Mouse (Mus musculus): ENCODE results near the gene Padi6.

The Padi6 gene

DNA sequence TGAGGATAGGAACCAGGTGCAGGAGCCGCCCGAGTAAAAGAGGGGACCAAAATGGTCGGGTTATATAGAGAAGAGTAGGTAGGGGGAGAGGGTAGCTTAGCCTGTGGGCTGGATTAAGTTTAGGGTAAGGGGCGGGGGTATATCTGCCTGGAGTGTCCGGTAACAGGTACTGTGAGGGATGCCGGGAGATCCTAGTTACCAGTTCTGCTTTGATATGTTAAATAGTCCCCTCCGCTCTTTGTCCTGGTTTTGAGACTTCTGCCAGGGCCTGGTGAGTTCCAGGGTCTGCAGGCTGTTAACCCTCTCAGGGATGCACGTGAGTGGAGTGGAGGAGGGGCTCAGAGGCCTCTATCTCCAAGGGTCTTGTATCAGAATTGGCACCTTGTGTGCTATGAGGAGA, 38.8 kb downstream of the Padi6 start:
- no peak for DNase-seq

DNA sequence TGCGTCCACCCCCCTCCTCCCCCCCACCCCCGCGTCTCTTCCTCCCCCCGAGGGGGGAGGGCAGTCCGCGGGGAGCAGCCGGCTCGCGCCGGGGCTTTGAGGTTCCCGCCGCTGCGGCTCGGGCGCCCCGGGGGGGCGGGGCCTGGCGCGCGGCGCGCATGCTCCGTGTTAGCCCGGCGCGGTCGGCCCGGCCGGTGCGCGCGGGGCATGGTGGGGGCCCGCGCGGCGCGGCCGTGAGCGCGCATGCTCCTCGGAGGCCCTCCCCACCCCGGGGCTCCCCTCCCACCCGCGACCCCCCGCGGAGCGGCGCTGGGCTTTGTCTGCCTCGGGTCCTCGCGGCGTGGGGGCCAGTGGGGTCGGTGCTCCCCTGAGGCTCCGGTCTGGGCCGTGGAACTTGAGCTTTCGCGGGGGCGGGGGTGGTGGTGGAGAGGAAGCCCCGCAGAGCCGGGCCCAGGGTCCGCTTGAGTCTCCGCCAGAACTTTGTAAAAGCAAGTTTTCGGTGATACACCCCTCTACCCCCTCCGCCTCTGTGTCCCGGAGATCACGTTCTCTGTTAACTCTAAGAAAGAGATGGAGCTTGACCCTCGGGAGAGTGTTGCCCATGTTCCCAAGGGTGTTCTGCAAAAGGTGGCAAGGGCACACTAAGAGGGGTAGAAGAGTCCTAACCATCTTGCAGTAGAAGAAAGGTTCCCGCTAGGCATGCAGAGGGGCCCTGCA, 39.7 kb downstream of the Padi6 start:
- DNase-seq: peak; percentile 93

DNA sequence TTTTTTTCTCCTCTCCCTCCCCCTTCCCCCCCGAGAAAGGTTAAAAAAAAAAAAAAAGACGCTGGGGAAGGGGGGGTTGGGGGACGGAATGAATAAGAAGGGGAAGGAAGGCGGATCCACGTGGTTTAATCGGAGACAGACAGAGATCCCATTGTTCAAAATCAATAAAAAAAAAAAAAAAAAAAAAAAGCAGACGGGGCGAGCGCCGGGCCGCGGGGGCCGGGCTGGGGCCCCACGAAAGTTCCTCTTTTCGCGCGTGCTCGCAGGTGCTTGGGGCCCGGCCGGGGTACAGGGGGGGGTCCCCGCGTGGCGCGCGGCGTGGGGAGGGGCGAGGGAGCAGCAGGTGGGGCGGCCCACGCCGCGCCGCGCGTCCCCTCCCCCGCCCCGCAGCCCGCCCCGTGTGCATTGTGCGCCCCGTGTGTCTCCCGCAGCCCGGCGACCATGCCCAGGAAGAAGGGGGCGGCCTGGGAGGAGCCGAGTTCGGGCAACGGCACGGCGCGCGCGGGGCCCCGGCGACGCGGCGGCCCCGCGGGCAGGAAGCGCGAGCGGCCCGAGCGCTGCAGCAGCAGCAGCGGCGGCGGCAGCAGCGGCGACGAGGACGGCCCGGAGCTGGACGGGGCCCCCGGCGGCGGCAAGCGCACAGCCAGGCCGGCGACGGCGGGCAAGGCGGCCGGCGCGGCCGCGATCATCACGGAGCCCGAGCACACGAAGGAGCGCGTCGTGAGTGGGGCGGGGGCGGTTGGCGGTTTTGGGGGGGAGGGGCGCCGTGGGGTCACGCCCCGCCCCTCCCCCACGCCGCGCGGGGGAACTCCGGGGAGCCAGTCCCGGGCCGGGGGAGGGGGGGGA, 40.5 kb downstream of the Padi6 start:
- DNase-seq: peak; percentile 82

DNA sequence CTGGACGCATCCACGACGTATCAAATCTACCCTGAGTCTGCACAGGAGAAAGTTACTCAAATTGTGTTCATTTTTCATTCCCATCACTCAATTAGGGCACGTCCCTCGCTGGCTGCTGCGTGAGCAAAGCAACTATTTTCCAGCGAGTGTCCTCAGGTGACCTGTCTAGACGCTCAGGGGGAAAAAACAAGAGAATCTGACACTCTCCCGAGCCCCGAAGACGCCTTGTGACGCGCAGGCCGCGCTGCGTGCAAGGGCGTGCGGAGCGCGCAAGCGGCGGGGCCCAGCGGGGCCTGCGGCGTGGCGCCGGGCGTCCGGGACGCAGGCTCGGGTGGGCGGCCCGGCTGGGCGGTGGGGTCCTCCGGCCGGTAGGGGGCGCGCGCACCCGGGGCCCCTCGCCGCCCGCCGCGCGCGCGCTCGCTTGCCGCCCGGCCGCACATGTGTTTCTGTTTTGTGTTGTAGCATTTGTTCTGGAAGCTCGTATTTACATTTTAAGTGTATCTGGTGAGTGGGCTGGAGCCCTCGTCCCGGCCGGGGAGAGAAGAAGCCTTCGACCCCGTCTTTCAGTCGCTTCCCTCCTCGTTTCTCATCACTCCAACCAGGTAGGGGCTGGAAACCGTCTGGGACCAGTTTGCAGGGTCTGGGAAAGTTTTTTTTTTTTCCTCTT, 41.3 kb downstream of the Padi6 start:
- DNase-seq: peak; percentile 91

DNA sequence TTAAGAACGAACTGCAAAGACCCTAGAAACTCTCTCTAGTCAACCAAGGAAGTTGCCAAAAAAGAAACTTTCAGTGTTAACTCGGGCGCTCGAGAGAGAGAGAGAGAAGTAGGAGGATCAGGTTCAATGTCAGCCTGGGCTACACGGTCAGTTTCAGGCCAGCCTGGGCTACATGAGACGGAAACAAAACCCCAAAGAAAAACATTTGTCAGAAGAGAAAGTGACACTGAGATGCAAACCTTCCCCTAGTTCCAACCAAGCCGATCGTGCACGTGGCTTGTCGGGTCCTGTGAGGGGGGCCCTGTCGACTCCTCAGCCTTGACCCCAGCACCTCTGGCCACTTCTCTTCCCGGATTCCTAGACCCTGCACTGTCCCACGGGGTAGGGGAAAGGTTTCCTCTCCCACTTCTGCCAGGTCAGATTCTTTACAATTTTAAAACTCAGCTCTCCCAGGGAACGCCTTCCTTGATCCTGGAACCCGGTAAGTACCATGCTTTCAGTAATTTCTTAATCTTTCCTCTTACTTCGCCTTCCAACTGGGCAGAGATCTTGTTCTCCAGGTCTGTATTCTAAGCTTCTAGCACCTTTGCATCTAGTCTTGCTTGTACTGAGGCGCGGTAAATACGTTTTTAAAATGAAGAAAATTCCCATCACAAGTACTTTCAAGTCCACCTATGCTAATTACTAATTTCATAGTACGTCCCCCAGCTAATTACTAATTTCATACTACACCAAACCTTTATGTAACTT, 42.0 kb downstream of the Padi6 start, which contains the start of gene Rcc2:
TSS of gene Rcc2 (plus strand) at position 273 of the 750 bp plus-strand sequence.
- DNase-seq: peak; percentile 40

DNA sequence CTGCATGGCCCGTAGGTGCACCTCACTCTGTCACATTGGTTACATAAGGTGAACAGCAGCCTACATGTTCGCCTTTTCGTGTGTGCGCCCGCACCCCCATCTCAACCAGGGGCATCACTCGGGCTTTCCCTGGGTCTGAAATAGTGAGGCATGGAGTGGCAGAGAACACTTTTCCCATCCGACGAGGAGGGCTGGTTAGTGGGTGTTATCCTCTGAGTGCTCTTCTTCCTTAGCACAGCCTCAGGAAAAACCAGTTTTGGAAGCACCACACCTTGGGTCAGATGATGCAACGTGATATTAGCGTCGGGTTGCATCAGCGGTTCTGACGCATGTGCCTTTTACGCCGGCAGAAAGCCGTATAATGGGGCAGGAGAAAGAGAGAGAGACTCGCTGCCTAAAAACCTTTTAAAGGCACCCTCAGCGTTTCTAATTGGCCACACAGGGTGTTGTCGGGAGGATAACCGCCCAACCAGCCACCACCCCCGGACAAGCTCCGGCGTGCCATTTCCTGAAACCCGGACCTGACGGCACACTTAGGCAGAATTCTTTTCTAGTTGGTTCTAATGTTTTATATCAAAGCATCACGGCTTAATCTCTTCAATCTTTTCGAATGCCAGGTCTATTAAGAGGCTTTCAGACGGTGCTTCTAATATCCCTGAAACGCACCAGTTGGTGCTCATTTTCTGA, 42.9 kb downstream of the Padi6 start:
- peak; percentile 67 for DNase-seq

DNA sequence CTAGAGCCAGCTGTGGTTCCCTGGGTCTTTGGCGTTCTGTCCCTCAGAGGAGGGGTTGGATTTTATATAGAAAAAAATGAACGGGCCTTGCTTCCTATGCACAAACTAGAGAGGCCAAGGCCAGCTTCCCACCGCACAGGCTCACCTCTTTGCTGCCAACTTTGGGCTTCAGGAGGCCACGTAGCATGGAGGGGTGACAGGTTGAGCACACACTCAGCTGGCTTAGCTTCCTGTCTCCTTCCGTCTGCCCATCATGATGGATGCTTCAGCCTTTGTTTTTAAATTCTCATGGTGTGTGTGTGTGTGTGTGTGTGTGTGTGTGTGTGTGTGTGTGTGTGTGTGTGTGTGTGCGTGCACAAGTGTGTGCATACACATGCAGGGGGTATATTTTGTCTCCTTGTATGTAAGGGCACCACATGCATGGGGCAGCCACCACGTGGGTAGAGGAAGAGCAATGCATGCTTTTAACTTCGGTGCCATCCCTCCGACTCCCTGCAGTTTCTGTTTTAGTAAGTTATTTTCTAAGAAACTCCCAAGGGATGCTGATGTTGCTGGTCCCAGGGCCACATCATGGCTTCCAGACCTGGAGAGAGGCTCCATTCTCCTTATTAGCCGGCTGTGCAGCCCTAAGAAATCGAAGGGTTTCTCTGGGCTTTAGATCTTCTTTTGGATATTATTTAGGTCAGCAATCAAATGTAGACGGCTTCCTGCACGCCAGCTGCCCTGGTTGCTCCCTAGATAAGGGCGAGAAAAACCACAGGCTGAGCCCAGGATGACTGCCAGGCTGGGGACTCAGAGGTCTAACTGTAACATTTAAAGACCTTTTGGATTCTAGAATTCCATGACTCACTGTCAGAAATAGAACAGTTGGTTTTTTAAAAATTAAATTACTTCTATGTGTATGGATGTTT, 46.5 kb downstream of the Padi6 start:
- DNase-seq: no peak

DNA sequence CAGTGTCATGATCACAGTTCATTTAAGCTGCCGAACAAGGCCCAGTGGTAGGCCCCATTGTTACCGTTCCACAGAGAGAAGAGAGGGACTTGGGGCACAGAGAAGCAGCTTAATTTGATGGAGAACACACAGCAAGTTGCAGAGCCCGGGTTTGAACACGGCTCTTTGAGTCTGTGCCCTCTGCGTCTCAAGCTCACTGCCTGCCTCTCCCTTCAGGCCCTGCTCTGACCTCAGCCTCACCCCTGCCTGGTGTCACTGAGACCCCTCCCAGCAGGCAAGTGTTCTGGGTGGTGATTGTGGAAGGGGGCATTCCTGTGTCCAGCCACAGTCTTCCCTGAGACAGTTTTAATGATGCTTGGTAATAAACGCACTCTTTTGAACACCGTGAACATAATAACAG, 47.3 kb downstream of the Padi6 start:
- DNase-seq: no peak

DNA sequence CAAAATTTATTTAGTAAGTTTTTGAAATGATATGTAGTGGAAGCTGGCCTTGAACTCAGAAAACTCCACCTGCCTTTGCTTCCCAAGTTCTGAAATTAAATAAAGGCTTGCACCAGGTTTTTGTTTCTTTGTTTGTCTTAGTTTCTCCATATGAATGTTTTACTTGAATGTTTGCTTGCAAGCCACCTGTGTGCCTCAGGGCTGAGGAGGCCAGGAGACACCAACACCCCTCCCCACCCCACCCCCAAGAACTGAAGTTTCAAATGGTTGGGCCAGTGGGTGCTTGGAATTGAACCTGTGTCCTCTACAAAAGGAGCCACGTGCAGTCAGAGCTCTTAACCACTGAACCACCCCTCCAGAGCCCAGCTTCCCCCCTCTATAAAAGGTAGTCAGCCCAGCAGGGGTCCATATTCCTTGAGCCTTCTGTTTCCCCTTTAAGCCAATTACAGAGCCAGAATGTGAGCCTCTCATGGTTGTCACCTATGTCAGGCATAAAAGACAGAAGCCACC, 47.8 kb downstream of the Padi6 start:
- no peak for DNase-seq

DNA sequence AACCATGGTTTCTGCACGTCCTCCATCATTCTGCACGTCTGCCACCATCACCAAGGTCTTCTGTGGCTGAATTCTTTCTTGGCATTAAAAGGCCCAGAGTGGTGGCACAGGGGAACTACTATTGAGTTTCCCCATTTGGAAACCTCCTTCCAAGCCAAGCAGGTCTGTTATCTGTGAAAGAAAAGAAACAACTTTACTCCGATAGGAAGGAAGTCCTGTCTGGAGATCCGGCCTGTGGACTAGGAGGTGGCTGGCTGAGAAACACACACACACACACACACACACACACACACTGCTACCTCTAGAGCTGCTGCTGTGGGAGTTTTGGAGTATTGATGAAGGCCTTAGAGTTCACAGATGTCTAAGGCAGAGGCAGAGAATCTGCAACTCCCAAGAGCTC, 48.9 kb downstream of the Padi6 start:
- no peak for DNase-seq

DNA sequence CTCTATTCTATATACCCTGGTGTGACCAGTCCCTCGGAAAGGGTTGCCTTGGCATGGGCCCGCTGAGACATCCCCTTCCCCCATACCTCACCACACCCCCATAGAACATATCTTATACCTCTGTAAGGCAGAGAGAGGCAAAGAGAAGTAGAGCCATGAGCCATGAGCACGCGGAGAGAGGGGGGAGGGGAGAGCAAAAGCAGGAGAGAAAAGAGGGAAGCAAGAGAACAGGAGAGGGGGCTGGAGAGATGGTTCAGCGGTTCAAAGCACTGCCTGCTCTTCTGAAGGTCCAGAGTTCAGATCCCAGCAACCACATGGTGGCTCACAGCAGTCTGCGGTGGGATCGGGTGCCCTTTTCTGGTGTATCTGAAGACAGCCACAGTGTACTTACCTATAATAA, 51.0 kb downstream of the Padi6 start:
- peak; percentile 4 for DNase-seq

DNA sequence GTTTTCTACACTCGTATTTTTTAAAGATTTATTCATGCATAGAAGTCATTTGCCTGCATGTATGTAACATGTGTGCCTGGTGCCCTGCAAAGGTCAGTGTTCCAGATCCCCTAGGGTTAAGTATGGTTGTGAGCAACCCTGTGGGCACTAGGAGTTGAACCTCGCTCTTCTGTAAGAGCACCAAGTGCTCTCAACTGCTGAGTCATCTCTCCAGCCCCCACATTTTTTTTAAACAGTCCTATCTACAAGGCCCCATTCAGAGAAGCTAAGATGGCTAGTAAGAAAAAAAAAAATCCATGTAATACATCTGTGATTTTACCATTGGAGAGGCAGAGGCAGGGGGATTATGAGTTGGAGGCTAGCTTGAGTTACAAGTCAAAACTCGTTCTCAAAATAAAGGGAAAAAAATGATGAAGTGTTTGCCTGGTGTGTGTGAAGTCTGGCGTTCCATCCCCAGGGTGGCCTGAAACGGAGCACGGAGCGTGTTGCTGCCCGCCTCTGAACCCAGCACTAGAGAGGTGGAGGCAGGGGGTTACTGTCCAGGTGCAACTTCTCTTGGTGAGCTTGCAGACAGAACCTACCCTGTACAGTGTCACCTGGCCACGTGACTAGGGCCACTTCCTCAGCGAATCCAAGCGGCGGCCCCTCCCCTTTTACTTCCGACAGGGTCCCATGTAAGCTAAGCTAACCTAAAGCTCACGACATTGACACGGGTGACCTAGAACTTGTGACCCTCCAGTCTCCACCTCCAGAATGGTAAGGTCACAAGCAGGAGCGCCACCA, 52.4 kb downstream of the Padi6 start:
- peak; percentile 67 for DNase-seq

DNA sequence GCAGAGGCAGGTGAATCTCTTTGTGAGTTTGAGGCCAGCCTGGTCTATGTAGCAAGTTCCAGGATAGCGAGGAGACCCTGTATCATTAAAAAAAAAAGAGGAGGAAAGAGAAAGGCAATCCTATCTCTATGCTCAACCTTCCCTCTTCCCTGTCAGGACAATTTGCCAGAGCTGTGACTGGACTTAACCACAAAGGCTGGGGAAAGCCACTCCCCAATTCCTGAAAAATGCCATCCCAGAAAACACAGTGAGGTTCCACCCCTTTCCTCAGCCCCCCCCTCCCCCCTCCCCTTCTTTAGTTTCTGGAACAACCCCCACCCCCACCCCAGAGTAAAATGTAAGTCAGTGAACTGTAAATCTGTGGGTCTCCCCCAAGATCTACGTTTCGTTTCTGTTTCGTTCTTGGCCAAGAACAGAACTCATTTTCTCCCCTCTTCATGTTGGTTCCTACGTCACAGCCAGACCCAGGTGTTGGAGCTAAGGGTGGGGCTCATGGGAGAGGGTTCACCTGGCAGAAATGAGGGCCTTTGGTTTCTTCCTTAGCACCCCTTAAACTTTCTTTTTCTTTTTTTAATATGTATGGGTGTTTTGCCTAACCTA, 53.5 kb downstream of the Padi6 start:
- DNase-seq: no peak

DNA sequence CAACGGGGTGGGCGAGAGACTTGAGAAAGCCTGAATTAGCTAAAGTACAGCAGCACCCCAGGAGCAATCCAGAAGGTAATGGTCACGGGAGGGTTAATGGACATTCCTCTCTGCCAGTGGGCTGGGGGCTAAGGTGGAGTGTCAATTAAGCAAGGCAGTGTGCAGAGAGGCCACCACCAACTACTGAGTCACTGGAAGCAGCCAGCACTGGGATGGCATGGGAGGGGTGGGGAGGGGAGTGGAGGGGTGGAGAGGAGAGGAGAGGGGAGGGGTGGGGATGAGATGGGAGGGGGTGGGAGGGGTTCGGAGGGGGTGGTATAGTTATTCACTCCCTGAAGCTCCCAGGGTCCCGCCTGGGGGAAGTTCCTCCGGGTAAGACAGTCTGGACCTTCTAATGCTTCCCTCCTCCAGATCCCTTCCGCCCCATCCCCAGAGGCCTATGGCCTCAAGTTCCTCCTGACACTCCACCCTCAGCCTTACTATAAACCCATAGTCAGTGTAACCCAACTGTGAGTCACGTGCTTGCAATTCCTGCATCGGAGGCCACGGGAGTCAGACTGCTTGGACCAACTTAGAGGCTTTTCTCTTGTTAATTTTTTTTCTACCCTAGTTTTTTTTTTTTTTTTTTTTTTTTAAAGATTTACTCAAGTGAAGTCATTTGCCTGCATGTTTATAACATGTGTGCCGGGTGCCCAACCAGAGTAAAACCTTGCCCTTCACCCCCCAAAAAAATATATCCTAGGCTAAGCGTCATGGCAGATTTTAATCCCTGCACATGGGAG, 54.2 kb downstream of the Padi6 start:
- DNase-seq: no peak

DNA sequence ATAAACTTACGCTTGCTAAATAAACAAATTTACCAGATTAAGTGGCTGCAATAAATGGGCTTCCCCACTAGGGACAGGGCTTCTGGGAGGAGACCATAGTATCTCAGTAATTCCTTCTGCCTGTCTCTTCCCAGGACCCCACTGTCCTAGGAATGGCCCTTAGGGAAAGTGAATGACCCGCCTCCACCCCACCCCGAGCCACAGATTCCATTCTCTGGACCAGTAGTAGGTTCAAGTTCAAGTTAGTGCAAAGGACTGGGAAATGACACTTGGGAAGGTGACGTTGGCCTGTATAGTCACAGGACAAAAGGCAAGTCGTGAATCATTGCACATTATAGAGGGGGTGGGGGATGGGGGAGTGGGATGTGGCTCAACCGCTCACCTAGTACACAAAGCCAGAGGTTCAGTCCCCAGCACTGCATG, 57.6 kb downstream of the Padi6 start:
- no peak for DNase-seq

DNA sequence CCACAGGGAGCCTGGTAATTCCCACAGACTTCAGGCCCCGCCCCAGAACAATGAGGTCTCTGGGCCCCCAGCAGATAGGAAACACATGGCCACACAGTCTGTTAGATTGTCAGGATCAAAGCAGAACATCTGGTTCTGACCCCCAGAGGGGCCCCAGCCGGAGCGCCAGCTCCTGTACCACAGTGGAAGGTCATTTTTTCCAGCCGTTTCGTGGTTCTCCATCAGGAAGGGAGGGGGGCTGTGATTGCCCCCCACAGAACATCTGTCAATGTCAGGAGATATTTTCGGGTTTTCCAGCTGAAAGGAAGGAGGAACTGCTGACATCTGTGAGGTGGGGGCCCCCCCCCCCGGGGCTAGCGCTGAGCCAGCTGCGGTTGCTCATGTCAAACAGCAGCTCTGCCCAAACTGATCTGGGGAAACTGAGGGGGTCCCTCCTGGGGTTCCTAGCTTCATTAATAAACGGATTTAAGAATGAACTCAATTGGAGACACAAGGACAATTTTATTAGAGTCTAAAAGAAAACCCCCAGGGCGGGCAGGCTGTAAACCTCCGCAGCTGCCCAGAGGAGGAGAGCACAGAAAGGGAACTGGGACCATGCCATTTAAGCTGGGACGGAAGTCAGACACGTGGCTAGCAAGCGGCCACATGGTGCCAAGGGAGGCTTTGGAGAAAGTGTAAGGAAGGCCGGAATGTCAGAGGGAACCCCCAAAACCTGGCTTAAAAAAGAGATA, 58.1 kb downstream of the Padi6 start:
- peak; percentile 40 for DNase-seq

DNA sequence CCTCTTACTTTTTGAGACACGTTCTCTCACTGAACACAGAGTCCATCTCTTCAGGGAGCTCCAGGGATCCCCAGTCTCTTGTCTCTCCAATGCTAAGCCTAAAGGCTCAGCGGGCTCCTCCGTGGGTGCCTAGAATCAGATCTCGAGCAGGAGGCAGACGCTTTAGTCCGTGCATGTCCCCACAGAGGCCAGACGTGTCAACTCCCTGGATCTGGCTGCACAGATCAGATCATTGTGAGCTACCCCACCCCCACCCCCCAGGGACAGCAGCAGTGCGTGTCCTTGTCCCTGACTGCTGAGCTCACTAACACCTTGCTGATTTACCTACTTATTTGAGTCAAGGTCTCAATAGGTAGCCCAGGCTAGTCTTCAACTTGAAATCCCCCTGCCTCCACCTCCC, 58.8 kb downstream of the Padi6 start:
- no peak for DNase-seq

DNA sequence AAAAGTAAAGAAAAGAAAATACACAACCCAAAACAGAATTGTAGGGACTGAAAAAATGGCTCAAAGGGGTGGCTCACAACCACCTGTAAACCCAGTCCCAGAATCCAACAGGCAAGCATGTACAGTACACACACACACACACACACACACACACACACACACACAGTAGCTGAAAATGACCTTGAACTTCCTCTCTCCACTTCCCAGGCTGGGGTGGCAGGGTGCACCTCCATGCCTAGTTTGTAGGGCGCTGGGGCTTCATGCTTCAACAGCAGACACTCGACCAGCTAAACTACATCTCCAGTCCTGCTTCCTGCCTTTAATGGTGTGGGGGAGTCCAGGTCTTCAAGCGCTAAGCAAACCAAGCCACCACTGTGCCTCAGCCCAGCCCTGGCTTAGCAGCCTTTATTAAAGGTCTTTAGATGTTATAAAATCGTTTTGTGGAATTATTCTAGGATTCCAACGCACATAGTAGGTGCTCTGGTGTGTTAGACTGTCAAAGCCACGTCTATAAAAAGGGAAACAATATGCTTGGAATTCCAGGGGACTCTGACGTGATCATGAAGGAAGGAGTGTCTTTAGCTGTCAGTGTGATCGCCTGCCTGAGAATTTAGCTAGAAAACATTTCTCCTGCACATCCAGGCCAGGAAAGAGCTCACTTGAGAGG, 61.6 kb downstream of the Padi6 start:
- DNase-seq: no peak

All from thymus, postnatal 4 days (tissue).